Mouse (Mus musculus) retina, postnatal 1 day (tissue): ENCODE data around the gene Gpbp1.

Experiments used
- DNase-seq: peaks from one replicate; pipeline ENCODE4 v3.0.0-alpha.2; 2012

The Gpbp1 gene

DNA sequence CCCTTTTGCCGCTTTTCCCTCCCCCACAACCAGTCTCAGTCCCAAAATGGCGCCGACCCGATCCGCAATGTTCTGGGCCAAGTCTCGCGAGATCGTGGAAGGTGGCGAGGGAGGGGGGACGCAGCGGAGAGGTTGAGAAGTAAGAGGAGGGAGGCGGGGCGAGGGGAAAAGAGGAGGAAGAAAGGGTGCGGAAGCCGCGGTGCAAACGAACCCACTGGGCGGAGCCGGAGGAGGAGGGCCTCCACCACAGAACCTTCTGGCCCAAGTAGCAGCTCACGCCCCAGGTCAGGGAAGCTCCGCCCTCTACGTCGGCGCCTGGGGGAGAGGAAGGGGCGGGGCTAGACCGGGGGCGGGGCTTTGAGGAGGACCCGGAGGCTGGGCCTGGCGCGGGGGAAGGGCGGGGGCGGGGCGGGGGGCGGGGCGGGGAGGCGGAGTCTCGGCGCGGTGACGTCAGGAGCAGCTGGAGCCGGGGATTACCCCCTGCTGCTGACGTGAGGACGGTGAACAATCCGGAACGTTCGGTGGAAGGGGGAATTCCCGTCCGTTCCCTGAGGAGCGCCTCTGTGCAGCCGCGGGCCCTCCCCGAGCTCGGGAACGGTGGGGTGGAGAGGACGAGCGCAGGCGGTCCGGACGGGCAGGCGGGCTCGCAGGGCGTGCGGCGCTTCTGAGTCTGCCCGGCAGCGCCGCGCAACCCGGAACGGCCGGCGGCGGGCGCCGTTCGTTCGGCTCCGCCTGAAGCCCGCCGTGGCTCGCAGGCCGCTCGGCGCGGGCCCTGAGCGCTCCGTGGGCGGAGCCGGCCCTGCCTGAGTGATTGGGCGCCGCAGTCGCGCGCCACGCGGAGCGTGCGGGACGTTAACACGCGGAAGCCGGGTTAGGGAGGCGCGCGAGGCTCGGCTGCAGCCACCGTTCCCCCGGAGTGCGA is at the start of gene Gpbp1:
Gpbp1 (minus strand) TSS at position 310 of the 922 bp plus-strand sequence.
- DNase-seq, result peak; percentile 100

DNA sequence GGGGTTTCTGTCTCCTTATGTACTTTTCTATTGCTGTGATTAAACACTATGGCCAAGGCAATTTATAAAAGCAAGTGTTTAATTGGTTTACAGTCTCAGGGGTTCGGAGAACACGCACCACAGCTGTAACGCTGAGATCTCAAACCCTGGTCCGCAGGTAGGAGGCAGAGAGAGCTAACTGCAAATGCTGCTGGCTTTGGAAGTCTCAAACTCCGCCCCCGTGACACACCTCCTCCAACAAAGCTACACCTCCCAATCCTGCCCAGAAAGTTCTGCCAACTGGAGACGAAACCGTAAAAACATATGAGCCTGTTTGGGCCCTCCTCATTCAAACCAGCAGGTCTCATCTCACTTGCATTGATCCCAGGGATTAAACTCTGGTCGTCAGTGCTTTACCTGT is 47.8 kb upstream of the Gpbp1 start:
- DNase-seq, result no peak

DNA sequence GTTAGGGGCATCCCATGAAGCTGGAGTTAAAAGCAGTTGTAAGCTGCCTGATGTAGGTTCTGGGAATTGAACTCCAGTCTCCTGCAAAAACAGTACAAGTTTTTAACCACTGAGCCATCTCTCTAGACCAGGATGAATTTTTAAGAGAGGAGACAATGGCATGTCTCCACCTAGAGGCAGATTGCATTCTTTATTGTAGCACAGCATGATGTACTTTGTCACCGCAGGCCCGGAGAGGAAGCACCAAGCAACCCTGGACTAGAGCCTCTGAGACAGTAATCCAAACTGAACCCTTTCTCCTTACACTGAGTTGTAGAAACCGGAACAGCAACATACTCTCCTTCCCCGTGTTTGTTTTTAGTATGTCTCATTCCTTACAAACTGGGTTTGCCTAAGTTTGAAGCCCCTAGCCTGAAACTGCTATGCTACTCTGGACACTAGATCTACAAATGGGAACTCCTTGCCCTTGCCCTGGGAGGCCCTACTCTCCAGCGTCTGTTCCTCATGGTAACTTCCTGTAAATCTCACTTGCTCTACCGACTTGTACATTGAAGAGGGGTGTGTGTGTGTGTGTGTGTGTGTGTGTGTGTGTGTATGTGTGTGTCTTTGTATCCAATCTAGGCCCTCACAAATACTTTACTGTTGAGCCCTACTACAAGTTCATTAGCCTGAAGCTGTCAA is 46.4 kb upstream of the Gpbp1 start:
- no peak for DNase-seq

DNA sequence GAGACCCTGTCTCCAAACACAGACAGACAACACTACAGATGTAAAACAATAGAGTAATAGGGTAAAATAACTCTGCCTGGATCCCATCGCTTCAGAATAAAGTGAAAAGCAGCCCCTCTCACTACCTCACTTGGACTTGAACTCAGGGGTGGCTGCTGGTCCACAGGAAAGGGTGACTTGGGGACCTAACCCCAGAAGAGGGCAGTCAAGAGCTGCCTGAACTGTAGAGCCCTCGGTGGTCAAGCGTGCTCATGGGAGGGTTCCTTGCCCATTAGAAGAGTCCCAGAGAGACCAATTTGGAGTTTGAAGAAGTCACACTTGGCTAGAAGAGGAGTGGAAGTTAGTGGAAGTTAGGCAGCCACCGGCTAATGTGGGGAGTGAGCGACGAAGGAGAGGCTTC is 44.2 kb upstream of the Gpbp1 start:
- peak; percentile 21 for DNase-seq

DNA sequence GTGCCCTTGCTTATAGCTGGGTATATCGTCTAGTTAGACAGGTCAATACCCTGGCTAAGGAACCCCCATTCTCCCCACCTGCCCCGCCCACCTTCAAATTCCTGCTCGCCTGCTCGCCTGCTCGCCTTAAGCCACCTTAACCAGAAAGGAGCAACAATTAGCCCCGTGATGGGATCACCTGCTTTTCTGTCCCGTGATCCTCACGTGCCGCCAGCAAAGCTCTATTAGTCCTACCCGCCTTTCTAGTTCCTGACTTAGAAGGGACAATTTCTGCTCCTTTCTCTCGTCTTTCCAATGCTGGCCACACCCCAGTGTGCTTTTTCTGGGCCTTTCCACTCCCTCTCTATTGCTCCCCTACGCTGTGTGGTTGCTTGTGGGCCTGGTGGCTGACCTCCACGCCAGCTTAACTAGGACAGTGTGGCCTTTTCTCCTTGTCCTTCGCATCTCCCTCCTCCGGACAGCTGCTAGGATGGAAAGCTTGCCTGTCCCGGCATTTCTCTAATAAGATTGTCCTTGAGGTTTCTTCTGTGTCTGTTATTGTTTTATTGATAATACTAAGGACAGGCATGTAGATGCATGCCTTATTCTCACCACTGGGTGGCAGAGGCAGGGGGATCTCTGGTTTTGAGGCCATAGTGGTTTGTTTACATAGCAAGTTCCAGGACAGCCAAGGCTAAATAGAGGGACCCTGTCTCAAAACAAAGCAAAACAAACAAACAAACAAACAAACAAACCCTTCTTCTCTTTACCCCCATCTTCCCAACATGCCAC is 42.5 kb upstream of the Gpbp1 start:
- DNase-seq, result no peak

DNA sequence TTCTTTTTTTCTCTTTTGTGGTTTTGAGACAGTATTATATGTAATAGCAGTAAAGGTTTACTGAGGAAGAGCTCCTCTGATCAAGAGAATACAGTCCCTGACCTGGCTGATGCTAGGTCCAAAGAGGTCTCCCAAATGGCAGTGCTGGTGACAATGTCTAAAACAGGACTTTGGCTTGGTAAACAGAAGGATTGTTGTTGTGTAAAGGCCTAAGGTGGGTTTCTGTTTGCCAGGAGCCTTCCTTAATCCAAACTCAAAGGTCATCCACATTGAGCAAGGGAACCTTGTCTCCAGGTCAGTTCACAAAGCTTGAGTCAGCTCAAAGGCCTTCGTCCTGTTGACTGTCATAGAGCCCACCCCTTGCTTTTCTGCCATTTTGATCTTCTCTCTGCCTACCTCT is 41.8 kb upstream of the Gpbp1 start:
- DNase-seq, result no peak

DNA sequence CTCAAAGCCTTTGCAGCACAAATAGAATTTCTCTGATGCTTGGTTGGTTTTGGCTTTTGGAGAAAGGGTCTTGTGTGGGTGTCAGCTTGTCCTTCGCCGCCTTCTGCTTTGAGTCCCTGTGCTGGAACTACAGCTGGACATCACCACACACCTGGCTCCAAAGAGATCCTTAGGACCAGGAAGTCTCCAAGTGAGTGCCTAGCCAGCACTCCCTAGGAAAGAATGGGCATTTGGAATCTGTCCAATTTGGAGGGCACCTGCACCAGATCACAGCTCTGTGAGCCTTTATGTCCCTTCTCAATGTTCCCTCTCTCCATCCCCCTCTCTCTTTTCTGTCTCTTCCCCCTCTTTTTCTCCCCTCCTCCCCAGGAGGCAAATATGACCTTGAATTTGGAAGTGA is 34.4 kb upstream of the Gpbp1 start:
- DNase-seq, result no peak

DNA sequence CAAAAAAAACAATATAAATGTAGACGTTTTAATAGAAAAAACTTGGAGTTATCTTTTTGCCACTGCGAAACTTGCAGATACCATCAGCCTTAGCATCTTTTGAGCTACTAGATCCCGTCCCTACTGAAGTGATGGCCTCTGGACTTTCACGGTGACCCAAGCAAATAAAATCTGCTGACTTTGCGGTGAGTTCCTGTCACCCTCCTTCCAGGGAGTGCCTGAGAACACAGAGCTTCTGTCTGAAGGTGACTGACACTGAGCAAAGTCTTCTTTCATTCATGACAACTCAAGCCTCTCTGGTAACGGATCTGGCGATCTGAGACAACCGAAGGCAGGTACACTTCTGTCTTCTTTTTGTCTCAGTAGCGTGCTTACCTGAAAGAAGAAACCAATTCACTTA is 32.4 kb upstream of the Gpbp1 start:
- DNase-seq, result no peak

DNA sequence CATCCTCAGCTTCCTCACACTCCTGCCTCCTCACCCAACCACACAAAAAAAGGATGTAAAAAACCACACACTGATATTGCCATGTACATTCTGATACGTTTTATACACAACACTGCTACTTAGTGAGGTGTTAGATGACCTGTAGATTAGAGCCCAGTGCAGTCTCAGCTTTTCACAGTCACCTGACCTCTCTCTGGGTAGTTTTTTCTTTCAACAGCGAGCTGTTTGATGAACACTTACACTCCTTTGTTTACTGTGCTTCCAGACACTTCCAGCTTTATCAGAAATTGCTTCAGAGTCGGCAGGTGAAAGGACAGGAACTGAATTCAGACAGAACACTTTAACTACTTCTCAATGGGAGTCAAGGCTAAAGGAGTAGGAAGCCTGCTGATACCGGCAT is 30.5 kb upstream of the Gpbp1 start:
- DNase-seq, result no peak

DNA sequence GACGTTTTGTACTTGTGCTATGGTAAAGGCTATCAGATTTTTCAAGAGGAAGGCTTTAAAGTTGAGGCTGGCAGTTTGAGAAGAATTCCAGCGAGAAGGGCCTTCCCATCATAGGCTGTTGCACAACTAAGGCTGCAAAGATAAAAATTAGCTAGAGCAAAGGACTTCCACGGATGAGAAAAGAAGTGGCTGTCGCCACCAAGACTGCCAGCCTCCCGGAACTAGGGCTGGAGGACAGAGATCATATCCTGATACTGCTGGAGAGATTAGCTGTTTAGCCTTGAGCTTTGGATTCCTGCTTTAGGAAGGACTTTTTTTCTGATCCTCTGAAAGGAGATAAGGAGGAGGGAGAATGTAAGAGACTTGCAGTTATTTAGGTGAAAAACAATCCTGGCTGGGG is 28.4 kb upstream of the Gpbp1 start:
- no peak for DNase-seq

DNA sequence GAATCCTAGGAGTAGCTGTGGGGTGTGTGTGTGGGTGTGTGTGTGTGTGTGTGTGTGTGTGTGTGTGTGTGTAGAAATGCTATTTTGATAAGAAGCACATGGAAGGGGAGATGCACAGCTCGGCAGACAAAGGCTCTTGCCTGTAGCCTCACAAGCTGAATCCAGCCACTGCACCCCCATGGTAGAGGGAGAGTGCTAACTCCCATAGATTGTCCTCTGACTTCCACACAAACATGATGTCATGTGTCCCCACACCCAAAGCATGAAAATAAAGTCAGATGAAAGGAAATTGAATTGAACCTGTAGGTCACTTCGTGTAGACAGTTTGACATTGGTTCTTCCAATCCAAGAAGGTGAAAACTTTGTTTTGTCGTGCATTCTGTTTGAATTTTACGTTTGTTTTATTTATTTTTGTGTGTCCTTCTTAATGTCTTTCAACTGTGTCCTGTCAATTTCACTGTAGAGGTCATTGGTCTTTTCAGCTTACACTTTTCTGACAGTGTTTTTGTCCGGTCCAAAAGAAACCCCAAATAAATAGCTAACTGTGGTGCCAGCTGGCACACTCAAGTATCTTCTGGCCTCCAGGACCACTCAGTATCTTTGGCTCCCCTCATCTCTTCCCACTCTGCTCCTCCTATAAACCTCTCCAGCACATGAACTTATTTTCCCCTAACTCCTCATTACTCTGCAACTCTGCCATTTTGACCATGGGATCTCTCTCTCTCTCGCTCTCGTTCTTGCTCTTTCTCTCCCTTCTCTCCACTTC is 26.7 kb upstream of the Gpbp1 start:
- DNase-seq, result no peak

DNA sequence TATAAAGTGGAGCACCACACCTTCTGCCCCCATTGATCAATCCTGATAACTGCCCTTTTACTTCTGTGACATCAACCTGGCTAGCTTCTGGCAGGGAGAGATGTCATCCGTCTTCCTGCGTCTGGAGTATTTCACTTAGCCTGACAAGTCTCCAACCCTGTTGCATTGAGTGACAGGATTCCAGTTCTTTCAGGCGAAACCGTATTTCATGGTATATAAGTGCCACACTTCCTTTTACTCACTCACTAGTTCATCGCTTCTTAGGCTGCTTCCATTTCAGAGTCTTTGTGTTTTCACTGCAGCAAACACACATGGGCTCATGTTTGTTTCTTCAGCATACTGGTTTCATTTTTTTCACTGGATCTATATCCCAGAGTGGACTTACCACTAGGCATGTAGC is 19.5 kb upstream of the Gpbp1 start:
- no peak for DNase-seq

DNA sequence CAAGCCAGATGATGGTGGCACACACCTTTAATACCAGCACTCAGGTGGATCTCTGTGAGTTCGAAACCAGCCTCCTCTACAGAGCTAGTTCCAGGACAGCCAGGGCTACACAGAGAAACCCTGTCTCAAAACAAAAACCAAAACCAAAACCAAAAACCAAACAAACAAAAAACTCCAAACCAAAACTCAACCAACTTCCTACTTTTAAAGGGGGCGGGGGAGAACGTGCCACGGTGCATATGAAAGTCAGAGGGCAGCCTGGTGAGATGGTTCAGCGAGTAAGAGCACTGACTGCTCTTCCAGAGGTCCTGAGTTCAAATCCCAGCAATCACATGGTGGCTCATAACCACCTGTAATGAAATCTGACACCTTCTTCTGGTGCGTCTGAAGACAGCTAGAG is 18.7 kb upstream of the Gpbp1 start:
- no peak for DNase-seq

DNA sequence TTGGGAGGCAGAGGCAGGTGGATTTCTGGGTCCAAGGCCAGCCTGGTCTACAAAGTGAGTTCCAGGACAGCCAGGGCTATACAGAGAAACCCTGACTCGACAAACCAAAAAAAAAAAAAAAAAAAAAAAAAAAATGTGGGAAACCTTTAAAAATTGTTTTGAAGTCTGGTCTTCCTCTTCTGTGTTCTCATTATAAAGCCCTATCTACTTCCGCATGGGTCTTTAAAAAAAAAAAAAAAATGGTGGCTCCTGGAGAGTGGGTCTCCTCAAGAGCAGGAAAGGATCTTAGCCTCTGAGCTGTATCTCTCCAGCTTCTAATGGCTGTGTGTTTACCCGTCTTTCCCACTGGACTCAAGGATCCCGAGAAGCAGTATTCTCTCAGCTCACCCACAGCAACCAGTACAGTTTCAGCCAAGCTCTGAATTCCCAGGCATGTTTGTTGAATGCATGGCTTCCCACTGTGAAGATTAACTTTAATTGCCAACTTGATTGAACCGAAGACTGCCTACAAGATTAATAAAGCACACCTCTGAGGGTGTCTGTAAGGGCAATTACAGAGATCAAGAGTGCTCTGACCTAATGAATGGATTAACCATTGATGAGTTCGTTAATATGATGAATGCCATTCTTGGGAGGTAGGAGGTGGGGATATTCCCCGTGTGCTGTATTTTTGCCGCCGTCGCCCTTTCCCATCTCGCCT is 4.6 kb upstream of the Gpbp1 start:
- peak; percentile 63 for DNase-seq

DNA sequence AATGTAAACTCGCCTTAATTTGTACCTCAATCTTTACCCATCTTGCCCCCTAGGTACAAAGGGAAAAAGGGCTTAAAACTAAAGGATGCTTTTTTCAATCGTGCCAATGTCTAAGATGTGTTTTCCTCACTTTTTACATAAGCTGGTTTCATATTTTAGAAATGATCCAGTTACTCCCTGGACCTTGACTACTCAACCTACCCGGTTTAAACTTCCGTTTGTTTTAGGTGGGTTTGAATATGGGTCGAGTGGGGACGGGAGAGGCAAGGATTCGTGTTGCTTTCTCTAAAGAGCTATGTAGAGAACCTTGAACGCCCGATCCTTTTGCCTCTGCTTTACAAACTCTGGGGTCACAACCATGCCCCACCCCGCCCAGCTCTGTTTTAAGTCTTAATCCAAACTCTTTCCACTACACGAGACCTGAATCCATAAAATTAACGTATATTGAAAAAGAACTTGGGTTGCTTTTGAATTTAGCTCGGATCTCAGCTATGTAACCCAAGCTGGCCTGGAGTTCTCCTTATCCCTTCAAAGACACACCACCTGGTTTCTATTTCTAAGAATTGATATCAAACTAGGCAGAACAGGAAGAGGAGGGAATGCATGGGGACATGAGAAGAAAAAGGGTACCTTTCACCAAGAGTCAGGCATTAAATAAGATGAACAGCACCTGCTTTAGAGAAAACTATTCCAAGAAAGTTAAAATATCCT is 1.3 kb upstream of the Gpbp1 start:
- no peak for DNase-seq

DNA sequence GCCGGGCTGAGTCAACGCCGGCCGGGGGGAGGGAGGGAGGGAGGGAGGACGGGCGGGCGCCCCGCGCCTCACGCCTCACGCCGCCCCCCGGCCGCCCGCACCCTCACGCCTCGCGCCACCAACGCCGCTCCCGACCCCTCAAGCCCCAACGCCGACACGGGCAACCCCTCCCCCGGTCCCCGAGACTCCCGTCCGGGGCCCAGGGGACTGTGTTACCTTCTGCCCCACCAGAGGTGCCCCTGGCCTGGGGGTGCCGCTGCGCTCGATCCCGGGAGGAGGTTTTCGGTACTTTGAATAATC is 459 bp downstream of the Gpbp1 start:
- no peak for DNase-seq

DNA sequence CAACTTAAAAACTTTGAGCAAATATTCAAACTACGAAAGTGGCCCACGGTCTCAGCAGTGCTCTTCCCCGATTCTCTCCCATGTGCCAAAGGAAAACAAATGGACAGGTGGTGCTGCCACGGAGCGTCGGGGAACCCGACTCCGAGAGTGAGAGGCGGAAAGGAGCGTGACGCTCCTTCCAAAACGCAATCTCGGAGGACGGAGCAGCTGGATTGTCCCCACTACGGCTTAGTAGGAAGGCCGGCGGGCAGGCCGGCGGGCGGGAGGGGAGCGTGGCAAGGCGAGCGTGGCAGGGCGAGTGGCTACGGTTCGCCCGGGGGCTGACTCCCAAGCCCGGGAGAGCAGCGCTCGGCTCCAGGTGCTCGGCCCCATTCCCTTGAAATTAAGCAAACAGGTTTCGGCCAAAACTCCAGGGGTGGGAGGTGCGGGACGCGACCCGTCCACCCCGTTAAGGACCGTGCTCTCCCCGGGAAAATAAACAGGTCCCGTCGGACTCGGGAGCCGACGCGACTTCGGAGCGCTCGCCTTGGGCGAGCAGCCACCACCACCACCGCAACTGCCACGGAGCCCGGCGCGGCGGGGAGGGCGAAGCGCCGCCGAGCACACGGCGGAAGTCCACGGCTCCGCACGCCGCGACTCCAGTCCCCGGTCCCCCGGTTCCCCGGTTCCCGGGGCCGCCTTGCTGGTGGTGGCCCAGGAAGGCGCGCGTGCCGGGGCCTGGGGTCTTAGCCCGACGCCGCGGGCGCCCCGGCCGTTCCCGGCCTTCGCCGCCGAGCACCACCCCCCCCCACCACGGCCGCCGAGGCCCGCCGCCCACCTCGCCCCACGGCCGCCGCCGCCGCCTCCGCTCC is 1.0 kb downstream of the Gpbp1 start:
- peak; percentile 50 for DNase-seq

DNA sequence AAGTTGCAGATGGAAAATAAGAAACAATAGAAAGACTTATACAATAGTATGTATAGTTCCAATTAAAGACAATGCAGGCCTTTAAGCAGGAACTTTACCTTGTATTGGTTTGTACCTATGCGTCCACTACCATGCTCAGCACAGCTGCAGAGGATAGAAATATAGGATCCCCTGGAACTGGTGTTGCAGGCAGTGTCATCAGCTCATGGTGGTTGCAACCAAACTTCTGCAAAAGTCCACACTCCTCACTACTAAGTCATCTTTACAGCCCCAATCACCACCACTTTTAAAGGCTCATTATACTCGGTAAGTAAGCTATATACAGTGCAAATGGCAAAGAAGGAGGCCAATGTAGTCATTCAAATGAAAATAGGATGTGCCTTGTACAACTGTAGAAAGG is 12.2 kb downstream of the Gpbp1 start:
- DNase-seq, result no peak

DNA sequence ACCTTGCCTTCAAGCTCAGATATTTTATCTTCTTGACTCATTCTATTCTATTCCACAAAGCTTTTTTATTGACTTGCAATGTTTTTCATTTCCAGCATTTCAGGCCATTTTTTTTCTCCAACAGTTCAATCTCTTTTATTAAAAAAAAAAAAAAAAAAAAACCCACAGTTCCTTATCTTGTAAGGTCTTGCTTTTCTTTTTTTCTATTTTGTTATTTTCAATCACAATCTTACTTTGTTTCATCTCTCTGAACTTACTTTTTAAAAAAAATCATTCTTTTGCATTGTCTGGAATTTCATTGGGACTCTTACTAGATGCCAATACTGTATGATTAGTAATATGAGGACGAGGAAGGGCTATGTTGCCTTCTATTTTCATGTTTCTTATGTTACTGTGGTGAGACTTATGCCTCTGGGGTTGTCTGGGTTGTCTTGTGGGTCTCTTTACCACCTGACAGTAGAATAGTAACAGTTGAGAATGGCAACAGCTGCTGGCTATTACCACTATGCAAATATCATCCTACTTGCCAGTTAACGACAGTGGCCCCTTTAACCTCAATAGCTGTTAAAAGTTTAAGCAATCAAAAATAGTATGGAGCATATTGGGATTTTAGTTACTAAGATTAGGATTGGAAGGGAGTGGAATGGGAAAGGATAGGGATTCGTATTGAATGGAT is 19.2 kb downstream of the Gpbp1 start:
- DNase-seq, result no peak

DNA sequence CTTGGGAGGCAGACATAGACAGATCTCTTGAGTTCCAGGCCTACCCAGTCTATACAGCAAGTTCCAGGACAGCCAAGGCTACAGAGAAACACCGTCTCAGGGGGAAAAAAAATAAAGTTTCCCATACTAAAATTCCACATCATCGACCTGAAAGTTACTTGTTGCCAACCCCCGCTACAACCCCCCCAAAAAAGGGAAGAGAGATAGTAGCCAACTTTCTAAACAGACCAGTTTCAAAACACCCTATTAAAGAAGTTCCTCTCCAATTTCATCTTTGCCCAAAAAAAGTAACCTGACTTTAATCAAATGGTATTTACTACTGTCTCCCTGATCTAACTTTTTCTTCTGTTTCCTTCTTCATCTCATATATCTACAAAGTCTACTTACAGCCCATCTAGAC is 22.6 kb downstream of the Gpbp1 start:
- DNase-seq, result no peak
